Mouse (Mus musculus) adrenal gland, adult 8-10 months (tissue): ENCODE measurements at regions not wholly inside any gene's neighbourhood (a gene's known extent, or its start where the extent isn't known, plus 50 kb on each side); places are given as distances from the start of the nearest gene placed in this dataset.
"Not testable (repeated sequence)": the region's sequence is repeated elsewhere in the genome, so short reads cannot be mapped to it uniquely, and the experiment has no call there.

Experiments
- DNase-seq: peaks from one replicate; pipeline ENCODE4 v3.0.0; 2022

DNA sequence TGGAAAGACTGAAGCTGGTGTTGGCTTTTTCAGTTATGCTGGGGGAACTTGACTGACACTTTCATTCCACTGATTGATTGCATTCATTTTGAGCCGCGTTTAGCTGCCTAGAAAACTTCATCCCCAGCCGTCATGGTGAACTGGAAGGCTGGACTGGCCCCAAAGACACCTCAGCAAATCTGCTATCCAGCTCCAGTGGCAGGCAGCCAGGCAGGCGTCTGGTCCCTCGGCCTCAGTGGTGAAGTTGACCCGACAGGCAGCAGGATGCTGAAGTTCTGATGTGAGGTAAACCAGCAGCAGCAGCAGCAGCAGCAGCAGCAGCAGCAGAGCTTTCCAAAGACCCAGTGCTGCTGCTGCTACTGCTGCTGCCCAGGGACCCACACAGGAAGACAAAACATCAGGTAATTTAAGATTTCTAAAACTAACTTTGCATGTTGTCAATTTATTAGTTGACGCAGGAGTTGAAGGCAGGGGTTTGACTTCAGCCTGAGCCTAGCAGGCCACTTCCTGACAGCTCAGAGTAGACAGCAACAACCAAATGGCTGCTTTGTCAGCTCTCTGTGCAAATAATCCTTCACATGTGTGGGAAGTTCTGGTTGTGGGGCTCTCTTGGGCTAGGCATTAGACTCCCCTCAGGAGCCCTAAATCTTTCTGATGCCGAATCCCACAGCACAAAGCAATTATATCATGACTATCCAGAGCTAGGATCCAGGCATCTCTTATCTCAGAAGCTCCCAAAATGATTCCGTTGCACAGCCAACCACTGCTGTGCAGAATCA lies 200.4 kb upstream of the Nhs start:
- DNase-seq = no peak

DNA sequence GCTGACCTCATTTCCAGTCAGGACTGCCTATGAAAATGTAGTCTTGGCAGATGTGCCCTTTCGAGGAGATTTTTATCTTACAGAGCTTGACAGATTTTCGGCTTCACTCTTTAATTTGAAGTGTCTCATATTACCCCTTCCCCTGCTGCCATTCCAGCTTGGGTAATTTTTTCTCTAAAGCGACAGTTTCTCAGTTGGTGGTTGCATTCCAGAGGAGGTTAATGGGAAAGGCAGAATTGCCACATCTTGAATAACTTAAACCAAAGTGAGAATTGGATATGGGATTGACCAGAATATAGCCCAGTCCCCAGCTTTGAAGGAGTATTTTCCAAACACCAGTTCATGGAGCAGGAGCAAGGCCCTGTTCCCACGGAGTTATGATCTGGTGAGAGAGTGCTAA lies 188.8 kb upstream of the Nhs start:
- no peak for DNase-seq

DNA sequence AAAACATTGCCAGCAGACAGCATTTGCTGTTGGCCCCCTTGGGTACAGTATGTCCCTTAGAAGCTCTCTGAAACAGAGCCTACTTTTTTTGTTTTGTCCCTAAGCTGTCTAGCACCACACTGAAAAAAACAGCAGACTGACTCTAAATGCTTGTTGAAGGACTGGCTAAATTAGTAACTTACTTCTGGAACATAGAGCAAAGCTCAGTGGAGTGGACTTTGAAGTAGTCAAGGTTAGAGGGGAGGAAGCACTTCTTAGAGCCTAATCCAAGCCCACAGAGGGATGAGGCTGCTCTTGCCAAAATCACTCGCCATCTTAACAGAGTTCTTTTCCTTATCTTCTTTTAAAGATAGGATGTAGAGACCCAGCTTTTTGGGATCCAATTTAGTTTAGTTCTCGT lies 188.4 kb upstream of the Nhs start:
- DNase-seq = no peak

DNA sequence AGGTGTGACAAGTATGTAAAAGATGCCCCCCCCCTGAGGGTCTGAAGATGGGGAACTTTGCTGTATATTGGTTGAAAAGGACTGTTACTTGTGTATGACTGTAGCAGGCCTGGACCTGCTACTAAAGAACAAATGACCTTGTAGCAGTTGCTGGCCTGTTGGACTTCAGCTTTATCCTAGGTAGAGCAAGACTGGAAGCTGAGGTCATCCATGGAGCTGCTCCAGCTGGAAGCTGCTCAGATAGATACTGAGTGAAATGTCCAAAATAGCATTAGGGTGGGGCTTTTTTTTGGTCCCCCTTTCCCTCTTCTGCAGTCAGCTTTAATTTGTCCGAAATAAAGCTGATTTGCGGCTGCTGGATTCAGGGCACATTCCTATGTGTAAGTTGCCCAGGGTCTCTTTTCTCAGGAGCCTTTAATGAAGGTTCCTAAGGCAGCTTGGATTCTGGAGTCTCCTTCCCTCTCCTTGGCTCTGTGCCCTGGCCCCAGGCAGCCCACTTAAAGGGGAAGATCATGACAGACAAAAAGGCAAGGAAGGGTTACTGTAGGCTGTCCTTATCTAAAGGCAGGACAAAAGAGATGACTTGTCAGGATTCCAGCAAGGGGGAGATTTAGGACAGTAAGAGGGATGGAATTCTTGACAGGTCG lies 186.1 kb upstream of the Nhs start:
- no peak for DNase-seq

DNA sequence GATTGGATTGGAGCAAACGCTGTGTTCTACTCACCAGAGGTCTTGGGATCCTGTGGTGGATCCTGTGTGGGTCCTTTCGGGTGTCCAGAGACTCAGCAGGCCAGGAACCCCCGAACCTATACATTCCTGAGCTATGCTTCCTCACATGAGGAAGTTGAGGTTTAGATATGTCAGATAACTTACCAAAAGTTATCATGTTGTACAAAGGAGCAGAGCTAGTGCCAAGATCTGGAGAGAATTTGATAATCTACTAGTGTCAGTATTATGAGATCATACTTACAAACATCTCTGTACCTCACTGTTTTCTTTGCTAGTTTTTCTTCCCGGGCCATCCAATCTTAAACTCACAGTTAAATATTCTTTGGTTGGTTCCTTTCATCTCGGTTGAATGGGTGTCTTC lies 172.6 kb upstream of the Nhs start:
- no peak for DNase-seq

DNA sequence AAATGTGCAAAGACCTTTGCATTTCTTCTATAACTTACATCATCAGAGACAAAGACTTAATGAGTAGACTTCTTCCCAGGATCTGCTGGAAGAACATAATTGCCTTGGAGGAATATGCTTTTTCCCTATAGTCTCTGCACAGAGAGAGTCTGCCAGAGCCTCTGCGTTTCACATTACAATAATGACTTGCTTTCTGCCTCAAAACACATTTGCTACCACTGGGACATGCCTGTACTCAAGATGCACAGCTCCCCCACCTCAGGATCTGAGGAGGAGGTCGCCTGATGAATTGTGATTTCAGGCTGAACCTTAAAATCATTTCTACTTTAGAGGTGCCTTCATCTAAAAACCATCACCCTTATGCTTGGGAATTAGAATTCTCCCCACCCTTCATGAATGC lies 148.1 kb upstream of the Nhs start:
- no peak for DNase-seq

DNA sequence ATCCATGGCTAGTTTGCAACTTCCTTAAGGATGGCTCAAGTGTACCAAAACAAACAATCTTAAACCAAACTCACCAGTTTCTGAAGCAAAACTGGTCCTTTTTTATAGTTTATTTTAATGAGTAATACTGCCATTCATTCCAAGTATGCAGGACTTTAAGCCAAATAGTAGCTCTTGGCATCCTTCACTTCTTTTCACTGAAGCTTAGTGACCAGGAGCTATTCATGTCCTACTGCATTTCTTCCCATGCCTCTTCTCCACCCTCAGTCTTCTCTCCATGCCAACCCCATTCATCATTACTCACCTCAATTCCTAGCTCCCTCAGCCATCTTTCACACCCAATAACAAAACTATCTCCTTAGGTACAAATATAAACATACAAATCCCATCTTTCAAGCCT lies 144.6 kb upstream of the Nhs start:
- no peak for DNase-seq

DNA sequence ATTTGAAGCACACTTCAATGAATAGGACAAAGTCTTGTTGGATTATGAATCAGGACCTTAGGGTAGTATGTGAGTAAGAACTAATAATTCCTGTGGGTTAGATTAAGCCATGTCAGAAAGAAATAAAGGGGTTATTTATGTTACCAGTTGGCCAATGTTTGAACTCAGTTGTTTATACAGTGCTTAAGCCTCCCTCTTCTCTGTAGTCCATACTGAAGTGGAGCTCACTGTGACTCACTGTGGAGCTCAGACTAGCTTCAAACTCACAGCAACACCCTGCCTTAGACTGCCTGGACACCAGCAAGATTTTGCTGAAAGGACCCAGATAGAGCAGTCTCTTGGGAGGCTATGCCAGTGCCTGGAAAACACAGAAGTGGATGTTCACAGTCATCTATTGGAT lies 143.3 kb upstream of the Nhs start:
- no peak for DNase-seq

DNA sequence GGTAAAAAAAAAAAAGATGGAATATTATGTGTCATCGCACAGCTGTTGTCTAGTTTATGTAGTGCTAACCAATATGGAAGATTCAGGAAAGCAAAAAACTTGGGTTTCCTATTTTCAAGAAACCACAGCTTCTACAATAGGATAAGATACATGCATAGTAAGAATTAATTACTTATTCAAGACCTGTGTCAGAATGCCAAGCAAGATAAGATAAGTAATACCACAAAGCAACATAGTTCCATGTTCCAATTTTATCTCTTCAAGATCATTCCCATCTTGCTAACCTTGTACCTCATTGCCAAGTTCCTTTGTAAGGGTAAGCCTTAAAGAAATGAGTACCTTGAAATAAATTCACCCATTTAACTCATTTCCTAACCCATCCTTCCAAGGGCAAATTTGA lies 131.7 kb upstream of the Nhs start:
- DNase-seq = no peak

DNA sequence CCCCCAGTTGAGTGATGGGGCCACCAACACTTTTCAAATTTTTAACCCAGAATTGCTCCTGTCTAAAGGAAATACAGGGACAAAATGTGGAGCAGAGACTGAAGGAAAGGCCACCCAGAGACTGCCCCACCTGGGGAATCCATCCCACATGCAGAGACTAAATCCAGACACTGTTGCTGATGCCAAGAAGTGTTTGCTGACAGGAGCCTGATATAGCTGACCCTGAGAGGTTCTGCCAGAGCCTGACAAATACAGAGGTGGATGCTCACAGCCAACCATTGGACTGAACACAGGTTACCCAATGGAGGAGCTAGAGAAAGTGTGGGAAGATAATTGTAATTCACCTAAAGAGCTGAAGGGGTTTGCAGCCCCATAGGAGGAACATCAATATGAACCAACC lies 126.6 kb upstream of the Nhs start:
- not testable (repeated sequence) for DNase-seq

DNA sequence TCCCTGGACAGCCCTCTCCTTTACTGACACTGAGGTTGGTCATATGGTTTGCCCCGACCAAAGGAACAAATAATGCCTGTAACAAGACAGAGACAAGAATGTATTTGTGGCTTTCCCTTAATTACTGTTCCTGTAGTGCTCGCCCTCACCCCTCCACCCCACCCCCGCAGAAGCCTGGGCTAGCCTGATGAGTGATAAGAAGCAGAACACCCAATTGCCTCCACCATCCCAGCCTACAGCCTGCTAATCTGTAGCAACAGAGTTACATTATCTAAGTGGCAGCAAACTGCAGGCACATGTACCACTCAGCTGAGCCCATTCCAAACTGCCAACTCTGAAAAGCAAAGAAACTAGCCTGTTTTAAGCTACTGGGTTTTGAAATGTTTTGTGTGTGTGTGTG lies 124.7 kb upstream of the Nhs start:
- DNase-seq = no peak

DNA sequence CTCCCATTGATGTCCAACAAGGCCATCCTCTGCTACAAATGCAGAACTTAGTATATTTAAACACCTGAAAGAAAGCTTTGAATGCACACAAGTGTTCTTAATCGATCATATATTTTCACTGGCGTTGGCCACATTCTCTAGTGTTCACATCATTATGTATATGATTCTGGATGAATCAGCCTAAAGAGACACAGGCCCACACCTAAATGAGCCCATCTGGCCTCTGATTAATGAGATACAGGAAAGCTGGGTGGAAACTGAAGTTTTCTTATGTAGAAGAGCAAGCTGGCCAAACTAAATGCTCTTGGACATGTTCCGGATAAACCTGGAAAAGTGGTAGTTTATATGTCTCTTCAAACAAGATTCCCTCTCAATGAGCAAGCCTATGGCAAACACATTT lies 123.2 kb upstream of the Nhs start:
- no peak for DNase-seq

DNA sequence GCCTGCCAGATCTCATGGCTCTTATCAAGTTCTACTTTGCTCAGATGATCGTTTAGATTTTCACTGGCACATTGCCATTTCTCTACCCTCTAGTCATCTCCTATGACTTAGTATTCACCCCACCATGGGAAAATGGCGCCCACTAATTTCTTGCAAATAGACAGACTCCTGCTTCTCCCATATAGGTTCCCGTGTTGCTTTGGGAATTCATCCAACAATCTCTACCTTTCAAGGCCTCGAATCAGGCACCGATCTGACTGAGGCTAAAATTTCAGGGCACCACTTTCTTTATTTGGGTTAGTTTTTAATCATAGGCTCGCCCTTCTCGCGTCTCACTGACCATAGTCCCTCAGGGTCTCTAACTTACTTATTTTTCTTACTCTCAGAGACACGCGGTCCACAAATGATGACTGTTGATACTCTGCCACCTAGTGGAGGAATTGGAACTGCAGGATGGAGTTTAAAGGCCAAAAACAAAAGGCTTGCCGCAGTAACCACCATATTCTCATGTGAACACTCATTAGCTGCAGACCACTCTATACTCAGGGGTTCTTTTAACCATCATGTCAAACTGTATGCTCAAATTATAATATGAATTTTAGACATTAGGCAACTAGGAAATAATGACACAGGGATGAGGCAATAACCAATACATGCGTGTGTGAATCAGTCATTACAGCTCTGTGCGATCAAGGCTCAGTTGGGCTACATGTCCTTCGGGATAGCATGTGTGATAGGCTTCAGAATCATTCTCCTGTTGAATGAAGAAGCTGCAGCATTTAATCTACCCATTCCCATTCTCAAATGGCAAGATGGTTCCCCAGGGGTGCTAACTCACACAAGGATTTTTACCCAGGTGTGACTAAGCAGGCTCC lies 119.5 kb upstream of the Nhs start:
- DNase-seq = peak; percentile 16

DNA sequence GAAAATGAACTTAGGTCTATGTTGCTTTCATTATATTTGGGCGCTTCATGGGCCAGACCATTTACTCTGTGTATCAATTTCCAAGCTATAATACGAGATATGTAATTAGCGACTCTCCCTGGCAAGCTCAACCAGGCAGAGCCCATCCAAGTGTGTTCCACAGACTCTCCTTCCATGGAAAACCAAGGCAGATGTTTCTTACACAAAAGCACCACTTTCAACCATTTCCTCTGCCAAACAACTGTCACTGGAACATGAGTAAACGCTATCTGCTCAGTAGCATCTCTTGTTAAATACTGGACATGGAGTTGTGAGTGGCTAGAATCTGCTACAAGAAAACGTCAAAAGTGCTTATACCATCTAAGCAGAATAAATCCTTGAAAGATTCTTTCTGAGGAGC lies 115.1 kb upstream of the Nhs start:
- no peak for DNase-seq

DNA sequence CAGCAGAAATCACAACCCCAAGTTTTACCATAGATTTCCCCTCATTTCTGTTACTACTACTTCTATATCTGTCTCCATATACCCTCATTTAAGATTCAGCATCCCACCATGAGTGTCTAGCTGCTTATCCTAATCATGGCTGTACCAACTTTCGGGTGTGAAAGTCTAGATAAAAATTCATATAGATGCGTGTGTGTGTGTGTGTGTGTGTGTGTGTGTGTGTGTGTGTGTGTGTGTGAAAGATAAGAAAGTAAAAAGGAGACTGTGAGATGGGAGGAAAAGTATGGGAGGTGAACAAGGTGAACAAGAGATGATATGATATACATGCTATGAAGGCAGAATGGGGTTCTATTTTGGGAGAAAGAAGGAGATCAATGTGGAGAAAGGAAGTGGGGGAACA lies 111.7 kb upstream of the Nhs start:
- DNase-seq = no peak

DNA sequence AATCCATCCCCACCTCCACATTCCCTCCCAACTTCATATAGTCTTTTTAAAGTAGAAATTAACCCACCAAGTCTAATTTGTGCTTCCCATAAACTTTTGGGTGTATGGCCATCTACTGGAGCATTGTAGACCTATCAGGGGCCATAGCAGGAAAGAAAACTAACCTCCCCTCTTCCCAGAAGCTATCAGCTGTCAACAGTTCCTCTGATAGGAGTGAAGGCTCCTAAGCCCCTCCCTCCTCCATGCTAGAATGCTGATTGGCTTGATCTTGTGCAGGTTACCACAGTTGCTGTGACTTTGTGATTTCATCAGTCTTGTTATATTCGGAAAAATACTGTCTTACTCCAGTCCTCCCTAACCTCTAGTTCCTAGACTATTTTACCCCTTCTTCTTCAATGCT lies 109.4 kb upstream of the Nhs start:
- no peak for DNase-seq

DNA sequence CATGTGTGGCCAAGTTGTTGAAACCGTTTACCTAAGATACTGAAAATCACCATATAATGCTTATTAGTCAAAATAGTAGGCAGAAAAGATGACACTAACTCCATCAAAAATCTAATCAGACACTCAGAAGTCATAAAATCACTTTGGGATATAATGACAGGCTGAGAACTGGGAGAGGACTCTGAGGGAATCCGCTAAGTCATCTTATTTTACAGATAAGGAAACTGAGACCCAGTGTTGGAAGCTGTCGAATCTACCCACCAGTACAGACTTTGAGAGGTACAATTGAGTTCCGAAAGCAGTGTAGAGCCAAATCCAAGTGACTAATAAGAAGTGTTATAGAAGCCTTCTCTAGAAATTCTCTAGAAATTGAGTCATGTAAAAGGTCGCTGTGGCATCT lies 108.6 kb upstream of the Nhs start:
- no peak for DNase-seq

DNA sequence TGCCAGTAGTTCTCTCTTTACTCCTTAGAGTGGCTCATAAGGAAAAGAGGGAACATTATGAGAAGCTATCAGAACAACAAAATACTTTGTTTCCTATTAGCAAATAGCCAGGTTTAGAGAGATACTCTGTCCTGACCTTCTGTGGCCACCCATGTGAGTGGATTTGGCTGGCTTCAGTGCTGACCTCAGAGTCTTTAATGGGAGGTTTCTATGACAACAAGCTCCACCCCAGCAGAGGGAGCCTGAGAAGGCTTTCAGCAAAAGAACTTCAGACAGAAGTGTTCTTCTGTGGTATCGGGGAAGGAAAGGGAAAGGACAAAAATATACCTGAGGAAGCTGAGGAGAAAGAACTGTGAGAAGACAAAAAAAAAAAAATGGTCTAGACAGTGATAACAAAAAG lies 108.1 kb upstream of the Nhs start:
- DNase-seq = peak; percentile 32

DNA sequence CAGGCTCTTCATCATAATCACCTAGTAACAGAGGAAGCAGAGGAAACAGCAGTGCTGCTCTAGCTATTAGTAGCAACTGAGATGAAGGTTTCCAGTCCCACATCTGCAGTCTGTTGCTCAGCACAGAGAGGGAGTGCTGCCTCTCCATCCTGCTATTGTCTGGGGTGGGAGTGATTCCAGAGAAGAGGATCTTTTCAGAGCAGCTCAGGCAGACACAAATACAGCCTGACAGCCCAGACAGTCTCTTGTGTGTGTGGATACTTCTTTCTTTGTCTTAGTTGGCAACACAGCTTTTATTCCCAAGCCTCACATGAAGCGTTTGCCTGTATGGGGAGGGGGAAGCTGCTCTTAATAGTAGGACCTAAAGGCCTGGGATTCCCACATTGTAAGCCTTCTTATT lies 107.2 kb upstream of the Nhs start:
- DNase-seq = no peak

DNA sequence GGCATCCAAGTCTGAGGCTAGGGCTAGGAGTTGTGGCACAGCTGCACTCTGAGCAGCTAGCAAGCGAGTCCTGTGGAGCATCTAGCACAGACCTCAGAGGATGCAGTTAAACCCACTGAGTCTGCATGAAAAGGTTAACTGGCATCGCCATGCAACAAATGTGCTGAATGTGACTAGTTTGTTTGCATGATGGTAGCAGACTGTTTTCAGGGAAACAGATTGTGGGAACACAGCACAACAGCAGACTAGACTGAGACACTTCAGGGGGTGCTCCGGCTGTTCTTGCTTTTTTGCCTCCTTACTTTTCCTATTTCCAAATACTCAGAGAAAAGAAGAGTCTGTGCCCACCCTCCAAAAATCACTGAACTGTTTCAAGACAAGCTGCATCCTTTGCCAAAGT lies 97.9 kb upstream of the Nhs start:
- DNase-seq = no peak

DNA sequence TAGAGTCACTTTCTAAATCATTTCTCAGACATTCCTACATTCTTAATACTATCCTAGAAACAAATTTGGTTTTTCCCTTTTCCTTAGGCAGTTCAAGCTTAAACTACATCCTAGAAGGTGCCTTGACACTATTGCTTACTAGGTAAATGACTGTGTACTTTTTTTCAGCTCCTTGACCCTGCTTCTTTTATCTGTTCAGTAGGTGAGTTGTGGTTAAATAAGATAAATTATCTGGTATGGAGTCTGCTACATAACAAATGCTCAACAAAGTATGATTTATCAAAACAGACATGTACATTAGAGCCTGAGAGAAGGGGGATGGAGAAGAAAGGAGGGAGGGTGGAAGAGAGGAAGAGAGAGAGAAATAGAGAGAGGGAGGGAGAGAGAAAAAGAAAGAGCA lies 96.3 kb upstream of the Nhs start:
- DNase-seq = no peak

DNA sequence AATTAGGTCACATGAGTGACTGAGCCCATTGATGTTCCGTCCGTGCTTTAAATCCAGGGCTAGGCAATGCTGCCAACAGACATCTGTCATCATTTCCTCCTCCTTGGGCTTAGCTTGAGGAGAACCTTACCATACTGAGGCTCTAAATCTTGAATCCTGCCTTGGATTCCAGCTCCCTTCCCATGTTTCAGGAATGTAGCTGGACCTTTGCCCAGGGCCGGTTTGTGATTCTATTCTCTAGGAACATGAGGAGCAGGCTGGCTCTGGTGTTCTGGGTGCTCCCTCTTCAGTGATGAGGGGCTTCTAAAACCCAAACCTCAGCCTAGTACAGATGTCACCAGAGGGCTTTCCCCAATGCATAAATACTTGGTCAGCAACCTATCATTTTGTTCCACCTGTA lies 81.8 kb upstream of the Nhs start:
- DNase-seq = no peak

DNA sequence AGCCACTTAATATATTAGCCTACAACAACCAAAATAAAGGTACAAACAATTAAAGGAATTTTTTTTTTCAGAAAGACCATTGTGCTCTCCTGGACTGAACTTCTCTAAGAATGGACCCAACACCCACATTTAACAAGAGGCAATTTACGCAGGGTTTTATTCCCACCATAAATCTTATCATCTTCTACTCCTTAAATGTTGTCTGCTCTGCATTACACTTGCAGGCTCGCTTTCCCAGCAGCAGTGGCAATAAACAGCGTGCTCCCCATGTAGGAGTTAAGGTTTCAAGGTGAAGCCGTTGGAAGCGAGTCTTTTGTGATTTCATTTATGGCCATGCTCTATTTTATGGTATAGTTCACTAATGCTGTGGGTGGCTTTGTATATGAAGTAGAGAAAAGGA lies 76.0 kb upstream of the Nhs start:
- DNase-seq = no peak

DNA sequence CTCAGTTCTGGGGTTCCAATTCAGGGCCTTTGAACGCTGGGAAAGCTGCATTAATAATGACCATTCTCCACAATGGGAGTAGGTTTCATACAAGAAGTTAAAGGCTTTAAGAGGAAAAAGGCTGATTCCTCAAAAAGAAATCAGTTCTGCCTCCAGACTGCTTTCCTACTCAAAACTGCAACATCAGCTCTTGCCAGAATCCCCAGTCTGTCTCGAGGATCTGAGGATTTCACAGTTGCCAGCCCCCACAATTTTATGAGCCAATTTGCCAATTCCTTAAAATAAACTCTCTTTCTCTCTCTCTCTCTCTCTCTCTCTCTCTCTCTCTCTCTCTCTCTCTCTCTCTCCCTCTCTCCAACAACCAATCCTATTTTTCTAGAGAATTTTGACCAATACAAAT lies 51.3 kb upstream of the Nhs start:
- DNase-seq = no peak
